Mouse (Mus musculus) left cerebral cortex, postnatal 14 days (tissue): ENCODE data around the gene Uvrag. TPM values are rescaled to one million over a fixed set of nuclear protein-coding genes. Genes with fewer than 3 reads are reported as not detected.
A peak's percentile ranks its signal among the peaks of the same experiment; 100 is the strongest.

Experiments used
- DNase-seq, 2 experiments: peaks; one replicate each; pipeline ENCODE4 v3.0.0; 2021 to 2022; ENCODE audit warnings: low spot score in 2 of 2, mixed read lengths in 1 of 2
- intact Hi-C: fragments of 180-260 bp; cut with DNase I; formaldehyde crosslinking; loops from one replicate; pipeline ENCODE4 v1.15.1; 2025
- total RNA-seq, 2 experiments: library from RNA; stranded (reverse); gene quantifications; 2 replicates each; pipeline ENCODE4 v1.2.3; 2021

The Uvrag gene
- total RNA-seq, 2 experiments from 2014 or later = 39.4 to 41.7 TPM

GRCm38 (mm10) chr7:99146011-99146410 is 5.1 kb upstream of the Uvrag start:
- intact Hi-C loops = no loop called here
- no peak for DNase-seq

GRCm38 (mm10) chr7:99144616-99145015 is 3.7 kb upstream of the Uvrag start:
- peak; percentile 75 to 83 for DNase-seq
- intact Hi-C loops = loop anchor here (5.0 kb wide), 1 partner anchor 37 kb away; no protein-coding TSS in a partner anchor

- intact Hi-C loops = loop anchor here (5.0 kb wide), 1 partner anchor 36 kb away; no protein-coding TSS in a partner anchor
- DNase-seq = no peak
These were observed 2.3 kb upstream of the Uvrag start for GRCm38 (mm10) chr7:99143244-99143643.

GRCm38 (mm10) chr7:99141919-99142606 is 1.1 kb upstream of the Uvrag start:
- intact Hi-C loops = loop anchor here (5.0 kb wide), 1 partner anchor 35 kb away; no protein-coding TSS in a partner anchor
- peak in 1 of 2 experiments; percentile 49 for DNase-seq

- peak in 1 of 2 experiments; percentile 25 for DNase-seq
- intact Hi-C loops = loop anchor here (5.0 kb wide), 1 partner anchor 33 kb away; no protein-coding TSS in a partner anchor
These were observed 430 bp downstream of the Uvrag start for GRCm38 (mm10) chr7:99140511-99140910.

- peak in 1 of 2 experiments; percentile 46 for DNase-seq
- intact Hi-C loops = loop anchor here (5.0 kb wide), 1 partner anchor 33 kb away; no protein-coding TSS in a partner anchor
These were observed 975 bp downstream of the Uvrag start for GRCm38 (mm10) chr7:99139841-99140491.

- intact Hi-C loops = no loop called here
- DNase-seq = no peak
These were observed 3.4 kb downstream of the Uvrag start for GRCm38 (mm10) chr7:99137541-99137940.

GRCm38 (mm10) chr7:99136789-99137188 is 4.2 kb downstream of the Uvrag start:
- DNase-seq = no peak
- intact Hi-C loops = no loop called here

- intact Hi-C loops = no loop called here
- no peak for DNase-seq
These were observed 7.0 kb downstream of the Uvrag start for GRCm38 (mm10) chr7:99133811-99134402.

GRCm38 (mm10) chr7:99132597-99132996 is 8.3 kb downstream of the Uvrag start:
- intact Hi-C loops = no loop called here
- DNase-seq = no peak

- no peak for DNase-seq
- intact Hi-C loops = no loop called here
These were observed 9.1 kb downstream of the Uvrag start for GRCm38 (mm10) chr7:99131819-99132353.

- no peak for DNase-seq
- intact Hi-C loops = no loop called here
These were observed 12.0 kb downstream of the Uvrag start for GRCm38 (mm10) chr7:99128965-99129364.

GRCm38 (mm10) chr7:99128020-99128950 is 12.7 kb downstream of the Uvrag start:
- intact Hi-C loops = no loop called here
- no peak for DNase-seq

GRCm38 (mm10) chr7:99126057-99126456 is 14.9 kb downstream of the Uvrag start:
- intact Hi-C loops = no loop called here
- no peak for DNase-seq

GRCm38 (mm10) chr7:99122651-99123050 is 18.3 kb downstream of the Uvrag start:
- DNase-seq = no peak
- intact Hi-C loops = no loop called here

GRCm38 (mm10) chr7:99120865-99121521 is 19.9 kb downstream of the Uvrag start:
- intact Hi-C loops = no loop called here
- DNase-seq = no peak

GRCm38 (mm10) chr7:99120082-99120481 is 20.9 kb downstream of the Uvrag start:
- intact Hi-C loops = no loop called here
- no peak for DNase-seq

GRCm38 (mm10) chr7:99116781-99117180 is 24.2 kb downstream of the Uvrag start:
- no peak for DNase-seq
- intact Hi-C loops = no loop called here
